Mouse (Mus musculus) embryonic facial prominence, embryonic 12.5 days (tissue): ENCODE data around the gene Gm37240. TPM values are rescaled to one million over a fixed set of nuclear protein-coding genes. Genes with fewer than 3 reads are reported as not detected.

ENCODE experiments used
- ATAC-seq: fragments of 200-750 bp; cut with Nextera tagmentation; 2 replicates; pipeline ENCODE4 v1.8.0; 2017; ENCODE audit not compliant: insufficient number of reproducible peaks, insufficient read depth, low FRiP score, low TSS enrichment
- H3K27ac ChIP-seq: fragments of 300-500 bp; sonication (generic); 2 replicates; pipeline ENCODE4 v1.5.1; 2016; ENCODE audit warnings: mild to moderate bottlenecking
- H3K27me3 ChIP-seq: fragments of 300-500 bp; sonication (generic); 2 replicates; pipeline ENCODE4 v1.6.1; 2016; ENCODE audit warnings: mild to moderate bottlenecking, moderate library complexity
- H3K36me3 ChIP-seq: fragments of 300-500 bp; sonication (generic); 2 replicates; pipeline ENCODE4 v1.6.1; 2016; ENCODE audit warnings: mild to moderate bottlenecking
- H3K4me1 ChIP-seq: fragments of 300-500 bp; sonication (generic); 2 replicates; pipeline ENCODE4 v1.6.1; 2016
- H3K4me2 ChIP-seq: fragments of 300-500 bp; sonication (generic); replicated peaks from 2 replicates; pipeline ENCODE4 v1.6.1; 2016; ENCODE audit warnings: mild to moderate bottlenecking, moderate library complexity
- H3K4me3 ChIP-seq: fragments of 300-500 bp; sonication (generic); 2 replicates; pipeline ENCODE4 v1.5.1; 2016; ENCODE audit warnings: mild to moderate bottlenecking
- H3K9ac ChIP-seq: fragments of 300-500 bp; sonication (generic); 2 replicates; pipeline ENCODE4 v1.6.1; 2016; ENCODE audit warnings: mild to moderate bottlenecking, moderate library complexity
- H3K9me3 ChIP-seq: fragments of 300-500 bp; sonication (generic); 2 replicates; pipeline ENCODE4 v1.6.1; 2016; ENCODE audit warnings: mild to moderate bottlenecking, moderate library complexity
- WGBS: fragments of 180-500 bp; shearing (Covaris S2); methylation state at CpG from one replicate; pipeline ENCODE4 v1.1.7; 2016; 5-methylcytosine and 5-hydroxymethylcytosine counted together
- polyA plus RNA-seq: library from polyadenylated mRNA; unstranded; fragments of >200 nt; fragmentation: Nextera tagmentation; extraction: Ambion mirVana; gene quantifications from 2 replicates; pipeline ENCODE4 v1.2.1, GENCODE M21; 2016

The Gm37240 gene
- polyA plus RNA-seq, 1 experiment from 2014 or later, result 4.0 TPM

GRCm38 (mm10) chr3:85337881-85338754 is 549.2 kb downstream of the Gm37240 start:
- no peak overlapping the region for H3K27ac ChIP-seq
- H3K4me2 ChIP-seq, result no peak overlapping the region

GRCm38 (mm10) chr3:85335517-85335916 is 551.8 kb downstream of the Gm37240 start:
- H3K9ac ChIP-seq, result no peak overlapping the region
- no peaks in the 10 kb centered on the region for H3K36me3 ChIP-seq
- H3K27me3 ChIP-seq, result no peaks in the 10 kb centered on the region
- H3K4me2 ChIP-seq, result no peak overlapping the region
- H3K27ac ChIP-seq, result no peak overlapping the region
- WGBS, result 58% methylated on average over 1 of the region's 1 CpGs
- H3K4me3 ChIP-seq, result no peak overlapping the region
- no peaks in the 10 kb centered on the region for H3K9me3 ChIP-seq
- no peak for ATAC-seq
- H3K4me1 ChIP-seq, result no peaks in the 10 kb centered on the region

More at GRCm38 (mm10) chr3:85337881-85338754, 549.2 kb downstream of the Gm37240 start:
- Histone ChIP-seq H3K9me3 (no peaks in the 10 kb centered on the region), H3K36me3 (no peaks in the 10 kb centered on the region), H3K27me3 (no peaks in the 10 kb centered on the region), H3K4me1 (no peaks in the 10 kb centered on the region), H3K9ac (no peak overlapping the region), H3K4me3 (no peak overlapping the region)
- 75% methylated on average over 7 of the region's 7 CpGs for WGBS
- ATAC-seq, result no peak

GRCm38 (mm10) chr3:85332276-85332675 is 555.0 kb downstream of the Gm37240 start:
- Histone ChIP-seq H3K4me3 (no peak overlapping the region), H3K27me3 (no peaks in the 10 kb centered on the region), H3K27ac (no peak overlapping the region), H3K9me3 (no peaks in the 10 kb centered on the region), H3K9ac (no peak overlapping the region), H3K4me2 (no peak overlapping the region), H3K4me1 (no peaks in the 10 kb centered on the region), H3K36me3 (no peaks in the 10 kb centered on the region)
- ATAC-seq, result no peak
- WGBS, result 89% methylated on average over 4 of the region's 4 CpGs

GRCm38 (mm10) chr3:85318256-85318655 is 569.1 kb downstream of the Gm37240 start:
- WGBS, result 72% methylated on average over 5 of the region's 5 CpGs
- Histone ChIP-seq H3K4me1 (peaks cover 11% of the 10 kb centered on the region), H3K36me3 (no peaks in the 10 kb centered on the region), H3K27me3 (no peaks in the 10 kb centered on the region), H3K9ac (no peak overlapping the region), H3K27ac (no peak overlapping the region), H3K4me2 (no peak overlapping the region), H3K4me3 (no peak overlapping the region), H3K9me3 (no peaks in the 10 kb centered on the region)
- no peak for ATAC-seq

- Histone ChIP-seq H3K27me3 (no peaks in the 10 kb centered on the region), H3K4me3 (no peak overlapping the region), H3K4me1 (peaks cover 11% of the 10 kb centered on the region), H3K4me2 (no peak overlapping the region), H3K36me3 (no peaks in the 10 kb centered on the region), H3K27ac (no peak overlapping the region), H3K9me3 (no peaks in the 10 kb centered on the region), H3K9ac (no peak overlapping the region)
- 93% methylated on average over 4 of the region's 4 CpGs for WGBS
- ATAC-seq, result no peak
These were observed 570.0 kb downstream of the Gm37240 start for GRCm38 (mm10) chr3:85317306-85317705.

- H3K4me3 ChIP-seq, result no peak overlapping the region
- peaks cover 11% of the 10 kb centered on the region for H3K4me1 ChIP-seq
- WGBS, result 86% methylated on average over 6 of the region's 6 CpGs
- no peaks in the 10 kb centered on the region for H3K36me3 ChIP-seq
- H3K27me3 ChIP-seq, result no peaks in the 10 kb centered on the region
- no peaks in the 10 kb centered on the region for H3K9me3 ChIP-seq
- H3K9ac ChIP-seq, result no peak overlapping the region
- ATAC-seq, result no peak
- H3K4me2 ChIP-seq, result no peak overlapping the region
- no peak overlapping the region for H3K27ac ChIP-seq
These were observed 572.4 kb downstream of the Gm37240 start for GRCm38 (mm10) chr3:85314961-85315360.

- Histone ChIP-seq H3K4me3 (no peak overlapping the region), H3K27ac (peak overlapping the region; percentile 2; the same call in 1 of the 2 replicates), H3K36me3 (no peaks in the 10 kb centered on the region), H3K4me1 (peaks cover 11% of the 10 kb centered on the region), H3K4me2 (0 out of 2 replicates have a peak overlapping the region, but pooled peaks have one; percentile 0), H3K9me3 (no peaks in the 10 kb centered on the region), H3K27me3 (no peaks in the 10 kb centered on the region), H3K9ac (no peak overlapping the region)
- no peak for ATAC-seq
- WGBS, result 9% methylated on average over 4 of the region's 4 CpGs
These were observed 573.6 kb downstream of the Gm37240 start for GRCm38 (mm10) chr3:85313646-85314255.

- Histone ChIP-seq H3K4me1 (peaks cover 11% of the 10 kb centered on the region), H3K9me3 (no peaks in the 10 kb centered on the region), H3K36me3 (no peaks in the 10 kb centered on the region), H3K27me3 (no peaks in the 10 kb centered on the region), H3K4me2 (no peak overlapping the region), H3K4me3 (no peak overlapping the region), H3K27ac (no peak overlapping the region), H3K9ac (no peak overlapping the region)
- ATAC-seq, result no peak
- WGBS, result 86% methylated on average over 3 of the region's 3 CpGs
These were observed 576.1 kb downstream of the Gm37240 start for GRCm38 (mm10) chr3:85311176-85311575.

- no peak overlapping the region for H3K4me3 ChIP-seq
- H3K4me1 ChIP-seq, result peaks cover 11% of the 10 kb centered on the region
- no peak for ATAC-seq
- H3K27ac ChIP-seq, result no peak overlapping the region
- H3K27me3 ChIP-seq, result no peaks in the 10 kb centered on the region
- no peaks in the 10 kb centered on the region for H3K9me3 ChIP-seq
- WGBS, result 79% methylated on average over 8 of the region's 8 CpGs
- no peak overlapping the region for H3K4me2 ChIP-seq
- H3K36me3 ChIP-seq, result no peaks in the 10 kb centered on the region
- H3K9ac ChIP-seq, result no peak overlapping the region
These were observed 576.8 kb downstream of the Gm37240 start for GRCm38 (mm10) chr3:85310401-85310989.

- H3K36me3 ChIP-seq, result no peaks in the 10 kb centered on the region
- 88% methylated on average over 6 of the region's 6 CpGs for WGBS
- no peak for ATAC-seq
These were observed 578.1 kb downstream of the Gm37240 start for GRCm38 (mm10) chr3:85309168-85309567.

GRCm38 (mm10) chr3:85308706-85309105 is 578.6 kb downstream of the Gm37240 start:
- H3K27ac ChIP-seq, result no peak overlapping the region
- H3K4me1 ChIP-seq, result peaks cover 4% of the 10 kb centered on the region
- no peak overlapping the region for H3K9ac ChIP-seq
- no peak overlapping the region for H3K4me3 ChIP-seq
- H3K4me2 ChIP-seq, result no peak overlapping the region
- ATAC-seq, result no peak
- no peaks in the 10 kb centered on the region for H3K9me3 ChIP-seq
- 62% methylated on average over 4 of the region's 4 CpGs for WGBS
- H3K27me3 ChIP-seq, result no peaks in the 10 kb centered on the region
- H3K36me3 ChIP-seq, result no peaks in the 10 kb centered on the region

More at GRCm38 (mm10) chr3:85309168-85309567, 578.1 kb downstream of the Gm37240 start:
- H3K4me2 ChIP-seq, result no peak overlapping the region
- H3K9me3 ChIP-seq, result no peaks in the 10 kb centered on the region
- H3K9ac ChIP-seq, result no peak overlapping the region
- no peak overlapping the region for H3K4me3 ChIP-seq
- peaks cover 9% of the 10 kb centered on the region for H3K4me1 ChIP-seq
- H3K27ac ChIP-seq, result no peak overlapping the region
- no peaks in the 10 kb centered on the region for H3K27me3 ChIP-seq

- no peak for ATAC-seq
- H3K4me2 ChIP-seq, result no peak overlapping the region
- H3K27me3 ChIP-seq, result no peaks in the 10 kb centered on the region
- H3K36me3 ChIP-seq, result no peaks in the 10 kb centered on the region
- H3K4me1 ChIP-seq, result no peaks in the 10 kb centered on the region
- WGBS, result 88% methylated on average over 3 of the region's 3 CpGs
- no peak overlapping the region for H3K9ac ChIP-seq
- no peak overlapping the region for H3K4me3 ChIP-seq
- H3K9me3 ChIP-seq, result no peaks in the 10 kb centered on the region
- no peak overlapping the region for H3K27ac ChIP-seq
These were observed 585.5 kb downstream of the Gm37240 start for GRCm38 (mm10) chr3:85301851-85302250.
